Mouse (Mus musculus) limb, embryonic 12.5 days (tissue): ENCODE data around the gene Pym1. TPM values are rescaled to one million over a fixed set of nuclear protein-coding genes. Genes with fewer than 3 reads are reported as not detected.

Source experiments
- ATAC-seq: fragments of 200-750 bp; cut with Nextera tagmentation; 2 replicates; pipeline ENCODE4 v1.8.0; 2017; ENCODE audit warnings: low read depth, moderate TSS enrichment; ENCODE audit not compliant: insufficient number of reproducible peaks, insufficient read depth, low FRiP score, low TSS enrichment
- H3K27ac ChIP-seq: fragments of 300-500 bp; sonication (generic); 2 replicates; pipeline ENCODE4 v1.5.1; 2016; ENCODE audit warnings: mild to moderate bottlenecking, moderate library complexity
- H3K27me3 ChIP-seq: fragments of 300-500 bp; sonication (generic); 2 replicates; pipeline ENCODE4 v1.6.1; 2016; ENCODE audit warnings: mild to moderate bottlenecking, moderate library complexity
- H3K36me3 ChIP-seq: fragments of 300-500 bp; sonication (generic); 2 replicates; pipeline ENCODE4 v1.6.1; 2016; ENCODE audit warnings: mild to moderate bottlenecking, moderate library complexity
- H3K4me1 ChIP-seq: fragments of 300-500 bp; sonication (generic); replicated peaks from 2 replicates; pipeline ENCODE4 v1.6.1; 2016
- H3K4me2 ChIP-seq: fragments of 300-500 bp; sonication (generic); 2 replicates; pipeline ENCODE4 v1.6.1; 2016; ENCODE audit warnings: mild to moderate bottlenecking, moderate library complexity
- H3K4me3 ChIP-seq: fragments of 300-500 bp; sonication (generic); replicated peaks from 2 replicates; pipeline ENCODE4 v1.5.1; 2016; ENCODE audit warnings: mild to moderate bottlenecking
- H3K9ac ChIP-seq: fragments of 300-500 bp; sonication (generic); replicated peaks from 2 replicates; pipeline ENCODE4 v1.6.1; 2016; ENCODE audit warnings: mild to moderate bottlenecking, moderate library complexity
- H3K9me3 ChIP-seq: fragments of 300-500 bp; sonication (generic); 2 replicates; pipeline ENCODE4 v1.6.1; 2016; ENCODE audit warnings: mild to moderate bottlenecking, moderate library complexity
- WGBS: fragments of 180-500 bp; shearing (Covaris S2); methylation state at CpG from one replicate; pipeline ENCODE4 v1.1.7; 2016; 5-methylcytosine and 5-hydroxymethylcytosine counted together
- polyA plus RNA-seq: library from polyadenylated mRNA; unstranded; fragments of >200 nt; fragmentation: Nextera tagmentation; extraction: Ambion mirVana; gene quantifications from 2 replicates; pipeline ENCODE4 v1.2.1, GENCODE M21; 2016

The Pym1 gene
- polyA plus RNA-seq, 1 experiment from 2014 or later, result 55.2 TPM

- Histone ChIP-seq H3K27ac (peak overlapping the region; percentile 99), H3K27me3 (no peaks in the 10 kb centered on the region), H3K4me2 (peak overlapping the region; percentile 87), H3K4me1 (peaks cover 51% of the 10 kb centered on the region), H3K36me3 (peaks cover 51% of the 10 kb centered on the region), H3K9me3 (no peaks in the 10 kb centered on the region), H3K9ac (peak overlapping the region; percentile 84), H3K4me3 (peak overlapping the region; percentile 77)
- no peak for ATAC-seq
- WGBS, result 59% methylated on average over 6 of the region's 6 CpGs
Measured at GRCm38 (mm10) chr10:128806086-128806485, 58.4 kb downstream of the Pym1 start.

- 90% methylated on average over 8 of the region's 8 CpGs for WGBS
- Histone ChIP-seq H3K9ac (peak overlapping the region; percentile 84), H3K4me3 (peak overlapping the region; percentile 77), H3K36me3 (peaks cover 42% of the 10 kb centered on the region), H3K27ac (no peak overlapping the region), H3K4me1 (peaks cover 51% of the 10 kb centered on the region), H3K9me3 (no peaks in the 10 kb centered on the region), H3K27me3 (no peaks in the 10 kb centered on the region), H3K4me2 (peak overlapping the region; percentile 87)
- no peak for ATAC-seq
Measured at GRCm38 (mm10) chr10:128807018-128807417, 59.3 kb downstream of the Pym1 start.

Other genes with a start within 250 kb of the Pym1 start
- gene Myl6b, start 249.2 kb upstream of the Pym1 start, polyA plus RNA-seq, result 3.2 and 3.4 TPM in 2 replicates
- gene Esyt1, start 222.0 kb upstream of the Pym1 start, polyA plus RNA-seq, result 18.5 and 19.9 TPM in 2 replicates
- 18.1 and 21.4 TPM in 2 replicates for gene Zc3h10, start 200.1 kb upstream of the Pym1 start, polyA plus RNA-seq
- 3,599 and 3,605 TPM in 2 replicates for gene Rpl41, start 198.6 kb upstream of the Pym1 start, polyA plus RNA-seq
- 199 and 206 TPM in 2 replicates for gene Pa2g4, start 181.9 kb upstream of the Pym1 start, polyA plus RNA-seq
- 15.4 and 16.6 TPM in 2 replicates for gene Erbb3, start 158.2 kb upstream of the Pym1 start, polyA plus RNA-seq
- 753 and 757 TPM in 2 replicates for gene Rps26, start 121.1 kb upstream of the Pym1 start, polyA plus RNA-seq
- gene Ikzf4, start 101.9 kb upstream of the Pym1 start, polyA plus RNA-seq, result 3.4 and 4.0 TPM in 2 replicates
- gene Suox, start 73.8 kb upstream of the Pym1 start, polyA plus RNA-seq, result 14.7 and 16.7 TPM in 2 replicates
- gene Rab5b, start 51.6 kb upstream of the Pym1 start, polyA plus RNA-seq, result 72.7 and 78.2 TPM in 2 replicates
- 0.71 and 1.2 TPM in 2 replicates for gene Pmel, start 43.7 kb upstream of the Pym1 start, polyA plus RNA-seq
- gene Cdk2, start 42.9 kb upstream of the Pym1 start, polyA plus RNA-seq, result 147 and 161 TPM in 2 replicates
- 8.4 and 8.9 TPM in 2 replicates for gene Dgka, start 3.0 kb upstream of the Pym1 start, polyA plus RNA-seq
- gene Mmp19, start 43.0 kb downstream of the Pym1 start, polyA plus RNA-seq, result 0.36 and 0.50 TPM in 2 replicates
- 56.4 and 58.0 TPM in 2 replicates for gene Dnajc14, start 56.2 kb downstream of the Pym1 start, polyA plus RNA-seq
- gene Tmem198b, start 56.5 kb downstream of the Pym1 start, polyA plus RNA-seq, result 22.6 and 23.4 TPM in 2 replicates
- gene Sarnp, start 69.4 kb downstream of the Pym1 start, polyA plus RNA-seq, result 241 and 260 TPM in 2 replicates
- 27.9 and 31.6 TPM in 2 replicates for gene Ormdl2, start 73.8 kb downstream of the Pym1 start, polyA plus RNA-seq
- 15.2 and 20.7 TPM in 2 replicates for gene Gdf11, start 143.8 kb downstream of the Pym1 start, polyA plus RNA-seq
- 522 and 547 TPM in 2 replicates for gene Cd63, start 153.1 kb downstream of the Pym1 start, polyA plus RNA-seq
- 9.3 and 11.4 TPM in 2 replicates for gene Rdh5, start 175.0 kb downstream of the Pym1 start, polyA plus RNA-seq
- 197 and 202 TPM in 2 replicates for gene Bloc1s1, start 176.1 kb downstream of the Pym1 start, polyA plus RNA-seq
- gene Itga7, start 185.9 kb downstream of the Pym1 start, polyA plus RNA-seq, result 1.3 and 1.7 TPM in 2 replicates
- gene Mettl7b, start 213.1 kb downstream of the Pym1 start, polyA plus RNA-seq, result not detected in 2 replicates
- gene Olfr9, start 241.5 kb downstream of the Pym1 start, polyA plus RNA-seq, result not detected in 2 replicates